Mouse (Mus musculus): Measurements from ENCODE around the gene Gnpnat1. TPM values are rescaled to one million over a fixed set of nuclear protein-coding genes. Genes with fewer than 3 reads are reported as not detected.

Gene Gnpnat1
- polyA plus RNA-seq, 1 experiment, result 12.4 TPM

DNA sequence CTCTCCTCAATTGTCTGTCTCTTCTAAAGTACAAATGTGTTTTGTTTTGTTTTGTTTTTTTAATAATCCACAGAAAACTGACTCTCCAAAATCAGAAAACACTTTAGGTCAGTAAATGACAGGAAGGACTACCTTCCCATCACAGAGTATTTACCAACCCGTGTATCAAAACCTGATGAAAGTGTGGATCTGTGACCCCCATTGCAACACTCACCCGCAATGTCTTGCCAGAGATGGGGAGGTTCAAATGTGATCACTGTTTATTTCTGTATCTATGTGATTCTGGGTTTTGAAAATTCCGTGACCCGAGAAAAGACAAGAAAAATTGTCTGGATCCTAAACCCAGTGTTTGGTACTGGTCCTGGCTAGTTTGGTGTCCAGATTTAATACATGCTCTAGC is 11.6 kb upstream of the Gnpnat1 start:
- no peak for DNase-seq (ENCODE audit: extremely low spot score in 1 of 2, low spot score in 1 of 2)

GRCm38 (mm10) chr14:45403651-45404050 is 1.1 kb downstream of the Gnpnat1 start:
- DNase-seq (ENCODE audit: extremely low spot score in 1 of 2, low spot score in 1 of 2), result no peak

DNA sequence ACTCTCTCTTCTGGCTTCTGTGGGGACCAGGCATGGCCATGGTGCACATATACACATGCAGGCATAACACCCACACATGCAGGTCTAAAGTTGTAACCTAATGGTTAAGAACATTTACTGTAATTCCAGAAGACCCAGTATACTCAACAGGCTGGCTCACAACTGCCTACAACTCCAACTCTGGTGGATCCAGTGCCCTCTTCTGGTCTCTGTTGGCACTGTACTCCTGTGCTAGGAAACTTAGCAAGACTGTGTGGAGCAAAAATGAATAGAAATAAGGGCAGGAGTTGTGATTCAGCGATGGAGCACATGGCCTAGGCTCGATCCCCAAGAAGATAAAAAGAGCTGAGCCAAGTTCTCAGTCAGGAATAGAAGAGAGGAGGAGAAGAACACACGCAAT is 4.9 kb downstream of the Gnpnat1 start:
- no peak for DNase-seq (ENCODE audit: extremely low spot score in 1 of 2, low spot score in 1 of 2)

- no peak for DNase-seq (ENCODE audit: extremely low spot score in 1 of 2, low spot score in 1 of 2)
Observed at GRCm38 (mm10) chr14:45389194-45389593, 15.5 kb downstream of the Gnpnat1 start.

DNA sequence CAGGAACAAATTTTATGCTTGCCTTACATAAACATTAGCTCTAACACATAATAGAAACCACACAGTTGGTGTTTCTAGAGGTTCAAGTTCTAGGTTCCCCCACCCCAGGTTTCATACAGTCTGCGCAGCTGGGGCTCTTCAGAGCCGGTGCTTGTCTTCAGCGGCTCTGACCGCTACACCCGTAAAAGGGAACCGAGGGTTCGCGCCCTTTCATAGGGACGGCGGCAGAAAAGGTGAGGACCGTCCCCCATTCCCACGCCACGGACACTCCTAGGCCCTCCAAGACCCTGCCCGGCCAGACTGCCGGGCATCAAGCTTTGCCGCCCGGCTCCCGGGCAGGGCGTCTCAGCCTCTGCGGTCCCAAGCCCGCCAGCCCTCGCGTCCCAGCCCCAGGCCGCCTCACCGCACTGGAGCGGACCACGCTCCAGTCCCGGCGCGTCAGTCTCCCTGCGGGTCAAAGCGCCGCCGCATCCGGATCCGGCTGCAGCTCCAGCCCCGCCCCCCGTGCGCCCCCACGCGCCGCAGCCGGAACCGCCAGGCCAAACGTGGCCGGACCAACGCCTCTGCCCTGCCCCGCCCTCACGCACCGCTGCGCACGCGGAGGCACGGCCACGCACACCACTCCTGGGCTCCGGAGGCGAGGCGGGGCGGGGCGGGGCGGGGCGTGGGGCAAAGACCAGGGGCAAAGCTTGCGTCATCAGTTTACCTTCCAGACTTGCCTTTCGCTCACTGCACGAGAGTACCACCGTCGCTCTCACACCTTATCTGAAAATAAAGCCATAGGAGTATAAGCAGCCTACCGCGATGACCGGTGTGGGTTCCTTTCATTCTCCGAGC is 16.1 kb downstream of the Gnpnat1 start:
- DNase-seq (ENCODE audit: extremely low spot score in 1 of 2, low spot score in 1 of 2), result peak; percentile 73 to 89

GRCm38 (mm10) chr14:45387480-45387879 is 17.2 kb downstream of the Gnpnat1 start:
- DNase-seq (ENCODE audit: extremely low spot score in 1 of 2, low spot score in 1 of 2), result no peak

DNA sequence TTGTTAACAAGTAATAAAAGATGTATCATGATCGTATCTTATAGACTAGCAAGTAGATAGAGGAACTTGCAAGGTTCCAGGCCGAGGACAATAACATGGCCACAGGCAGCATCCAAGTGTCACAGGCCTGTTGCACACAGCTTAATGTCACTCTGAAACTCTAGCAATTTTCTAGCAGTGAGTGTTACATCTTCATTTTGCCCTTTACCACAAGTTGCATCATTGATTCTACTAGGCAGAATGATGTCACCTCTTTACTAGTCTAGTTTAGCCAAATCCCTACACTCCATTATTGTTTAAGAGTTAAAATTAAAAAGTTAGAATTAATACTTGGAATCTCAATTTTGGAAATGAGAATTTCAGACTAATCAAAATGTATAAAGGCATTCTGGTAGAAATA is 19.1 kb downstream of the Gnpnat1 start:
- no peak for DNase-seq (ENCODE audit: extremely low spot score in 1 of 2, low spot score in 1 of 2)

GRCm38 (mm10) chr14:45382912-45383311 is 21.8 kb downstream of the Gnpnat1 start:
- no peak for DNase-seq (ENCODE audit: extremely low spot score in 1 of 2, low spot score in 1 of 2)

DNA sequence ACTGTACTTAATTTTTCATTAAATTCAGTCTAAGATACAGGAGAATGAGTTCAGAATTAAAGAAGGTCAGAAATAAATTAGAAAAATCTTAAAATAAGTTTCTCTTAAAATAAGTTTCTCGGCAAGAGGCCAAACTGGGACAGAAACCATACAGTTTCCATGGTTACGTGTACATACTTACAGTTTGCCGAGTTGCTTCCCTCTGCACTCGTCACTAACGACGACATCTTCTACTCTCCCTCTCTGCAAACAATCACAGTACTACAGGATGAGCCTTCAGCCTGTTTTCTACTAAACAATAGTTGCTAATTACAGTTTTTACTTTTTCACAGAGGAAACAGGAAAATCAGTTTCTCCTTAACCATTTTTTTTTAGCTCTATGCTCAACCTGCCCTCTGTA is 24.0 kb downstream of the Gnpnat1 start:
- no peak for DNase-seq (ENCODE audit: extremely low spot score in 1 of 2, low spot score in 1 of 2)

DNA sequence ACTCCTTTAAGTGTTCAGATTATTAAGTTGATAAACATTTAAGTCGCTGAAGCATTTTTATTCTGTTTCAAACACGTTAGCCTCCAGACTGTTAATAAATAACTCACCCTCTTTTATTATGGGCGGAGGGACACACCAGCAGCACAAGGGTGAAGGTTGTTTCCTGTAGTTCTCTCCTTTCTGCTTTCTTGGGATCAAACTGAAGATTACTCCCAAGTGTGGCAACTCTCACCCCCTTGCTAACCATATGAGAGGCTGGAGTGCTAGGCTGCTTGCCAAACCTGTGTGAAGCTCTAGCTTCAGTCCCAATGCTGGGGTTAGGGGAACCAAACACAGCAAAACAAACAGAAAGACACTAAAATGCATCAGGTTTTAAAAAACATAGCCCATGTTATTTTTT is 25.9 kb downstream of the Gnpnat1 start:
- no peak for DNase-seq (ENCODE audit: extremely low spot score in 1 of 2, low spot score in 1 of 2)

- no peak for DNase-seq (ENCODE audit: extremely low spot score in 1 of 2, low spot score in 1 of 2)
Observed at GRCm38 (mm10) chr14:45365196-45365587, 39.5 kb downstream of the Gnpnat1 start.

DNA sequence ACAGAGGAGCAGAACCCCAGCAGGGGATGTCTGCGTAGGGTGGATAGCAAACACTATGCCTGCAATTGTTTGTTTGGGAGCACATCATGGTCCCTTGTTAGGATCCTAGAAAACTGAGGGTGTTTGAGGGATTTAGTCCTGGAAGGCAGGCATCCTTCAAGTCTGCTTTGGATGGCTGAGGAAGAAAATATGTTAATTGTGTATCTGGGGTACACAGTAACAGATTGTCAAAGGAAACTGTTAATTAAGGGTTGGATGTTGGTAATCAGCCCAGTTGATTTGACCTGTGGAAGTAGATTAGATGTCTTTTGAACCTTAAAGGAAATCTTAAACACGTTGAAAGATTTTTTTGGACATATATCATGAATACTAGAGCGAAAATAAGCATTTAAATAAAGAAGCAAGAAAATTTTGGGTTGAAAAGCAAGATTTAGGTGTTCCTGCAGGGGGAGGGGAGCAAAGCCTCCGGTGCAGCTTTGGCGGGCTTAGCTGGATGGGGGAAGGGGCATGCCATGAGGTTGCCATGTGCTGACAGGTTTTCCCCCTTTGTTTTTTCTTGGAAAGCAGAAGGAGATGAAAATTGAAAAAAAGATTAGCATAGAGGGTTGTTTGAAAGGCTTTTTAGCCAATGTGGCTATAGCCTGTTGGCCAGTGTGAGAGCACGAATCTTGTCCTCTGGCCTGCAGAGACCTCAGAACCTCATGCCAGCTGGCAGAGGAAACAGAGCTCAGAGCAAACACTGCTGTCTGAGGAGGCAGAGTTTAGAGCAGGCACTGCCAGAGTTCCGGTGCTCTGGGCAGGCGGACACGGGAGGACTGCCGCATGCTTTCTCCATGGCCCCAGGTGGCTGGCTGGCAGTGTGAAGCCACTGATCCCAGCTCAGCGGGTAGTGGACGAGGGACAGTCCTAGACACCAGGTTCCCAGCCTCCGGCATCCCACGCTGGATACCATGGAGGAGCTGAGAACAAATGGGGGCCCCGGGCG is 40.2 kb downstream of the Gnpnat1 start:
- no peak for DNase-seq (ENCODE audit: extremely low spot score in 1 of 2, low spot score in 1 of 2)

DNA sequence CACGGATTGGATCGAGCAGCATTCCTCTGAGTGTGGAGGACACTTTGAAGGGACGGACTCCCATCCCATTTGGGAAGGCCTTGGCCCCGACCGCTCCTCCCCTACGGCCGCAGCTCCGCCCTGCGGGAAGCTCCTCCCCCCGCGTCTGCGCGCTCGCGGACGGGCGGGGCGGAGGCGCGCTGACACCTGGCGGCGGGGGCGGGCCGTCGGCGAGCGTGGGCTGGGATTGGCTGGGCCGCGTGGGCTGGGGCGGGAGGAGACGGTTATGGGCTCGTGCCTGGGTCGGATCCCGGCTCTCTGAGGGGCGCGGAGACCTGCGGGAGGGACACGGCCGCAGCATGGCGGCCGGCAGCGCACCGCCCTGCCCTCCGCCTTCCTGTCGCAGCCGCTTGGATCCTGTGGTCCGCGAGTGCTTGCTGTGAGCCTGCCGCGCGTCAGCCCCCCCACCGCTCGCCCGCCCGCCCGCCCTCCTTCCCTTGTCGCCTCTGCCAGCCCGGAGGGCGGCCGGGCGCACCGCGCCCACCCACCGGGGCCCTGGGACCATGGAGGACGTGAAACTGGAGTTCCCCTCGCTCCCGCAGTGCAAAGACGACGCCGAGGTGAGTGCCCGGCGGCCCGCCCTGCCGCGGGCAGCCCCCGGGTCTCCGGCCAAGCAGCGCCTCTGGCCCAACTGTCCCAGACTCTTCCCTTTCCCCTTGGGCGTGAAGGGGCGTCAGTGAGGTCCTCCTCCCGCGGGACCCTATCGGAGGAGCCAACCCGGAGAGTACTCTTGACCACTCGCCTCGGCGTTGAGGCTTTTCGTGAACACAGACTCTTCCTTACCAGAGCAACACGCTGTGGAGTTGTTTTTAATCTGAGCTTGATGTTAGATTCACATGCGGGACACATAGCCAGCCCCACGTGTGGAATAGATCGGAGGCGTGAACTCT is 53.5 kb downstream of the Gnpnat1 start, which contains the start of gene Styx:
TSS of gene Styx (plus strand) at position 163 of the 929 bp plus-strand sequence.
- peak; percentile 72 to 92 for DNase-seq (ENCODE audit: extremely low spot score in 1 of 2, low spot score in 1 of 2)

DNA sequence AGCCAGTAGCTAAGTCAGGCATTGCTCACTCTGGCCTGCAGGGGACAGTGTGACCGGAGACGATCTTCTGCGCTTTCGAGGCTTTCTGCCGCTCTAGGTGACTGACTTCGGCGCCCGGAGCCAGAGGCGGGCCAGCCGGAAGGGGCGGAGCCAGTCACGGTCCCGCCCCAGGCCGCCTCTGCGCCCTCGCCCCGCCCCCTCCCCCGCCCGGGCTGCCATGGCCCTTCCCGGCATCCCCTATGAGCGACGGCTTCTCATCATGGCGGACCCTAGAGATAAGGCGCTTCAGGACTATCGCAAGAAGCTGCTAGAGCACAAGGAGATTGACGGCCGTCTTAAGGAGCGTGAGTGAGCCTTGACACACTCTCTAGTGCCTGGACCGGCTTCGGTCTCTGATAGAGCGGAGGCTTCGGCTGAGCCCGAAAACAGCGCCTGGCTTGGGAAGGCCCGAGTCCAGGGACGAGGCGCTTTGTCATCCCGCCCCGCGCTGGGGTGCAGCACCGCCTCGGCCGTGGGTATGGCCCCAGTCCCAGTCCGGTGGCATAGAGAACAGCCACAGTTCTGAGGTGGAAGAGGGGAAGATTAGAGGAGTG is 75.0 kb downstream of the Gnpnat1 start, which contains the start of gene Psmc6:
TSS of gene Psmc6 (plus strand) at position 200 of the 593 bp plus-strand sequence.
- peak; percentile 87 to 93 for DNase-seq (ENCODE audit: extremely low spot score in 1 of 2, low spot score in 1 of 2)

GRCm38 (mm10) chr14:45329018-45329588 is 75.6 kb downstream of the Gnpnat1 start:
- DNase-seq (ENCODE audit: extremely low spot score in 1 of 2, low spot score in 1 of 2), result no peak

GRCm38 (mm10) chr14:45328072-45328713 is 76.5 kb downstream of the Gnpnat1 start:
- DNase-seq (ENCODE audit: extremely low spot score in 1 of 2, low spot score in 1 of 2), result no peak

All from frontal cortex, adult 2 months (tissue).